Mouse (Mus musculus) liver, embryonic 12.5 days (tissue): ENCODE data around the gene Olfr1357. TPM values are rescaled to one million over a fixed set of nuclear protein-coding genes. Genes with fewer than 3 reads are reported as not detected.
A peak's percentile ranks its signal among the peaks of the same experiment; 100 is the strongest.

Experiments used
- ATAC-seq: fragments of 200-750 bp; cut with Nextera tagmentation; 2 replicates; pipeline ENCODE4 v1.8.0; 2017; ENCODE audit warnings: moderate number of reproducible peaks, mild to moderate bottlenecking, moderate library complexity
- H3K27ac ChIP-seq: fragments of 300-500 bp; sonication (generic); 2 replicates; pipeline ENCODE4 v1.5.1; 2016; ENCODE audit warnings: mild to moderate bottlenecking
- H3K27me3 ChIP-seq: fragments of 300-500 bp; sonication (generic); replicated peaks from 2 replicates; pipeline ENCODE4 v1.6.1; 2016; ENCODE audit warnings: mild to moderate bottlenecking, moderate library complexity
- H3K36me3 ChIP-seq: fragments of 300-500 bp; sonication (generic); 2 replicates; pipeline ENCODE4 v1.6.1; 2016; ENCODE audit warnings: mild to moderate bottlenecking, moderate library complexity
- H3K4me1 ChIP-seq: fragments of 300-500 bp; sonication (generic); 2 replicates; pipeline ENCODE4 v1.6.1; 2016
- H3K4me2 ChIP-seq: fragments of 300-500 bp; sonication (generic); 2 replicates; pipeline ENCODE4 v1.6.1; 2016; ENCODE audit warnings: mild to moderate bottlenecking, moderate library complexity
- H3K4me3 ChIP-seq: fragments of 300-500 bp; sonication (generic); 2 replicates; pipeline ENCODE4 v1.5.1; 2016; ENCODE audit warnings: mild to moderate bottlenecking, moderate library complexity
- H3K9ac ChIP-seq: fragments of 300-500 bp; sonication (generic); 2 replicates; pipeline ENCODE4 v1.6.1; 2016; ENCODE audit warnings: mild to moderate bottlenecking, moderate library complexity
- H3K9me3 ChIP-seq: fragments of 300-500 bp; sonication (generic); replicated peaks from 2 replicates; pipeline ENCODE4 v1.6.1; 2016; ENCODE audit warnings: mild to moderate bottlenecking, moderate library complexity
- WGBS: fragments of 180-500 bp; shearing (Covaris S2); methylation state at CpG from one replicate; pipeline ENCODE4 v1.1.7; 2016; ENCODE audit not compliant: insufficient replicate concordance; 5-methylcytosine and 5-hydroxymethylcytosine counted together
- polyA plus RNA-seq: library from polyadenylated mRNA; unstranded; fragments of >200 nt; fragmentation: Nextera tagmentation; extraction: Ambion mirVana; gene quantifications from 2 replicates; pipeline ENCODE4 v1.2.1, GENCODE M21; 2016

Olfr1357 gene
- polyA plus RNA-seq, 1 experiment from 2014 or later: not detected

DNA sequence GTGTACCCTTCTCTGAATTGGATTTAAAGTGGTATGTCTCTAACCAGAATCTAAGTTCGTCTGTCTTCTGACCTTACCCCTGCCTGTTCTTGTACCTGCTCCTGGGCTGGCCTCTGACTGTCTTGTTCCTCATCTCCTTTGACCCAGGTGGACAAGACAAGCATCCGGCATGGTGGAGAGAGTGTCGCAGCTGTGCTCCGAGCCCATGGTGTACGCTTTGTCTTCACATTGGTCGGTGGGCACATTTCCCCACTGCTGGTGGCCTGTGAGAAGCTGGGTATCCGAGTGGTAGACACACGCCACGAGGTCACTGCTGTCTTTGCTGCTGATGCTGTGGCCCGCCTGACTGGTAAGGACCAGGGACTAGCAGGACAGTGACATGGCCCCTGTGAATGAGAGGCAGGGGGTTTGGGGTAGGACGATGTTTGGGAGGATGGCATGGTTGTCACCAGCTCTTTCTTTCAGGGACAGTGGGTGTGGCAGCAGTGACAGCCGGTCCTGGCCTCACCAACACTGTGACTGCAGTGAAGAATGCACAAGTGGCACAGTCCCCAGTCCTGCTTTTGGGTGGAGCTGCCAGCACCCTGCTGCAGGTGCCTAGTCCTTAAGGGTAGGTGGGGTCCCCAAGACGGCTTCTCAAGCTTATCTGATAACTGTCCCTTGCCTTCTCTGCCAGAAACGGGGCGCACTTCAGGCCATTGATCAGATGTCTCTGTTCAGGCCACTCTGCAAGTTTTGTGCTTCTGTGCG lies 41.3 kb downstream of the Olfr1357 start:
- no peaks in the 10 kb centered on the region for H3K27me3 ChIP-seq
- H3K36me3 ChIP-seq: peaks cover 48% of the 10 kb centered on the region
- no peaks in the 10 kb centered on the region for H3K9me3 ChIP-seq
- H3K4me3 ChIP-seq: no peak overlapping the region
- H3K4me2 ChIP-seq: peak overlapping the region; percentile 82; the same call in 1 of the 2 replicates
- no peak for ATAC-seq
- no peak overlapping the region for H3K9ac ChIP-seq
- peaks cover 30% of the 10 kb centered on the region for H3K4me1 ChIP-seq
- WGBS: 77% methylated on average over 16 of the region's 16 CpGs
- H3K27ac ChIP-seq: 0 out of 2 replicates have a peak overlapping the region, but pooled peaks have one; percentile 39

DNA sequence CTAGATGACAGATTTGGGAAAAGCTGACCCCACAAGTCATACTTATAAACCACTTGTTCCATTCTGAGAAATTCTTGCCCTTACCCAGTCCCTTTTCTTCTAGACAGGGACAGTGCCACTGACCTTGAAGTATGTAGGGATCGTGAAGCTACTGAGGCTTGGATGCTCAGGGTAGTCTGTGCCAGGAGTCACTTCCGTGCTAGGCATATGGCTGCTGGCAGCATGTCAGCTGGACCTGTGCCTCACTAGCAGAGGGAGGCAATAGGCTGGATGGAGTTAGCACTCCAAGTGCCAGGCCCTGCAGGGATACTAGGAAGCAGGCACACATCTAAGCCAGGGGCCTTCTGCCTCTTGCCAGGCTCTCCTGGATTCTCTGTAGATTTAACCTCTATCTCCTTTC lies 42.2 kb downstream of the Olfr1357 start:
- peak overlapping the region; percentile 82 for H3K4me2 ChIP-seq
- peak overlapping the region; percentile 70 for H3K4me3 ChIP-seq
- no peak for ATAC-seq
- H3K4me1 ChIP-seq: peaks cover 30% of the 10 kb centered on the region
- H3K27me3 ChIP-seq: no peaks in the 10 kb centered on the region
- peaks cover 39% of the 10 kb centered on the region for H3K36me3 ChIP-seq
- H3K27ac ChIP-seq: peak overlapping the region; percentile 90; the same call in 1 of the 2 replicates
- 73% methylated on average over 2 of the region's 2 CpGs for WGBS
- H3K9me3 ChIP-seq: no peaks in the 10 kb centered on the region
- H3K9ac ChIP-seq: peak overlapping the region; percentile 77

DNA sequence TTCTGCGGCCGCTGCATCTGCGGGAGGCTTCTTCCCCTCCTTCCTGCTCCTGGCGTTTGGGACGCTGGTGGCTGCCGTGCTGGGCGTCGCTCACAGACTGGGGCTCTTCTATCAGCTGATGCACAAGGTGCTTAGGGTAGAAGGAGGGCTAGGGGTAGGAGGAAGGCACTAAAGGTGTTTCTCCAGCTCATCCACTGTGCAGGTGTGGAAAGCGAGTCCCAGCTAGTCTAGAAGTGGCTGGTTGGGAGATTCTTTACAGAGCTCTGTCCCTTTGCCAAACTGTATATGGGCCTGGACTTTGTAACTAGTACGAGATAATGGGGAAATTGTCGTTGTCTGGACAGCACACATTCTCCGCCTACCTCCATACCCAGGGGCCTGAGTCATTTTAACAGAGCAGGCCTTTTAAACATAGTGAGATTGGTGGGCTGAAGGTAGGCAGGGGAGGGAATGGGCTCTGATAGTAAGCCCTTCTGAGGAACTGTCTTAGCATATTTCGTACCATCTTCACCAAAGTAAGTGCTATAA lies 42.7 kb downstream of the Olfr1357 start:
- Histone ChIP-seq H3K27me3 (no peaks in the 10 kb centered on the region; the same call in 1 of the 2 replicates), H3K36me3 (peaks cover 34% of the 10 kb centered on the region), H3K4me3 (peak overlapping the region; percentile 70), H3K27ac (peak overlapping the region; percentile 90), H3K9ac (peak overlapping the region; percentile 77), H3K9me3 (no peaks in the 10 kb centered on the region), H3K4me2 (peak overlapping the region; percentile 82), H3K4me1 (peaks cover 30% of the 10 kb centered on the region)
- WGBS: 8% methylated on average over 13 of the region's 13 CpGs
- ATAC-seq: peak; percentile 49

DNA sequence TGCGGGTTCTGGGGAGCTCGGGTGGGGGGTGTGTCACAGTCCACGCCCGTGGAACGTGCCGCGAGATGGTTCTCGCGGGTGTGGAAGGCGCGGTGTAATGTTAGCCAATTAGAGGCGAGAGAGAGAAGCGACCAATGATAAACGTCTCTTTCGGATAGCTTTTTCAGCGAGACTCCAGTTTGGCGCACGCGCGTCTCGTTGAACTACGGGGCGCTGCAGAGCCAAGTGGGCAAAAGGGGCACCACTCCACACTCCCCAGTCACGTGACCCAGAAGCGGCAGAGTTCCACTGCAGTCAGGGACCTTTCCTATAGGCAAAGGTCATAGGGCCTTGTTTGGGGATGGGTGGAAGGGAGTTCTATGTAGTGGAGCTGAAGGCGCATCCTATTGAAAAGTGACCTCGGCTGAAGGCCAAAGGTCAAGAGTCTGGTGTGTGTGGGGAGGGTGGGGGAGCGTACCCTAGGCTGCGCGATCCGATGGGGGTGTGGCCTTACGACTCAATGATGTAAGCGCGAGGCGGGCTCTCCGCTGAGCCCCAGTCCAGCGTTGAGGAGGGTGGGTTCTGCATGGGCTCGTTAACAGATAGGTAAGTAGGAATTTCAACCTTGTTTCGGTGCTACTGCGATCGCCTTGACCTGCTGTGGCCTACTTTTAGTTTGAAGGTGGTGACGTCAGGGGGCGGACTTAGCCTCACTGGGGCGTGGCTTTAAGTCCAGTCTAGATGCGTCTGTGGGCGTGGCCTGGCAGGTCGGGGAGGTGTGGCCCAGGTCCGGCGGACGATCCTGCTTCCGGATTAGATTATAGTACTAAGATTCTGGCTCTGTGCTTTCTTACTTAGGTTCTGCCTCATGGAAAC lies 43.4 kb downstream of the Olfr1357 start, which contains the start of gene Ilvbl:
TSS of gene Ilvbl (plus strand) at position 97 of the 855 bp plus-strand sequence.
- H3K36me3 ChIP-seq: peaks cover 28% of the 10 kb centered on the region
- no peaks in the 10 kb centered on the region for H3K9me3 ChIP-seq
- H3K4me1 ChIP-seq: peaks cover 30% of the 10 kb centered on the region
- peak within 1 kb of the TSS; percentile 70 for H3K4me3 ChIP-seq
- H3K4me2 ChIP-seq: peak within 1 kb of the TSS; percentile 82
- H3K9ac ChIP-seq: peak within 1 kb of the TSS; percentile 77
- H3K27ac ChIP-seq: peak within 1 kb of the TSS; percentile 90
- no peaks in the 10 kb centered on the region; the same call in 1 of the 2 replicates for H3K27me3 ChIP-seq
- under 1% methylated on average over 51 of the region's 51 CpGs for WGBS
- ATAC-seq: peak; percentile 87

DNA sequence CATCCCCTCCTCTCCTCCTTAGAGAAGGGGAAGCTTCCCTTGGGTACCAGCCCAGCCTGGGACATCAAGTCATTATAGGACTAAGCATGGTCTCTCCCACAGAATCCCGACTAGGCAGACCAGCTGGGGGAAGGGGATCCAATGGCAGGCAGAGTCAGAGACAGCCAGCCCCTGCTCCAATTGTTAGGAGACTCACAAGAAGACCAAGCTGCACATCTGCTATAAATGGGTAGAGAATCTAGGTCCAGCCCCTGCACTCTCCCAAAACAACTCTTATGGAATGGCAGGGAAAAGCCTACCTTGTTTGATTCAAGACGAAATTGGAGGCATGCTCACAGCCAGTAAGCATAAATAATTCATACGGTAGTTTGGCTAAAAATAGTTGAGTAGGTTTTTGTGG lies 44.6 kb downstream of the Olfr1357 start:
- Histone ChIP-seq H3K27ac (no peak overlapping the region), H3K27me3 (no peaks in the 10 kb centered on the region; the same call in 1 of the 2 replicates), H3K9me3 (no peaks in the 10 kb centered on the region), H3K4me1 (peaks cover 30% of the 10 kb centered on the region), H3K9ac (no peak overlapping the region), H3K4me2 (no peak overlapping the region), H3K4me3 (no peak overlapping the region), H3K36me3 (peaks cover 15% of the 10 kb centered on the region)
- 69% methylated on average over 3 of the region's 3 CpGs for WGBS
- no peak for ATAC-seq

DNA sequence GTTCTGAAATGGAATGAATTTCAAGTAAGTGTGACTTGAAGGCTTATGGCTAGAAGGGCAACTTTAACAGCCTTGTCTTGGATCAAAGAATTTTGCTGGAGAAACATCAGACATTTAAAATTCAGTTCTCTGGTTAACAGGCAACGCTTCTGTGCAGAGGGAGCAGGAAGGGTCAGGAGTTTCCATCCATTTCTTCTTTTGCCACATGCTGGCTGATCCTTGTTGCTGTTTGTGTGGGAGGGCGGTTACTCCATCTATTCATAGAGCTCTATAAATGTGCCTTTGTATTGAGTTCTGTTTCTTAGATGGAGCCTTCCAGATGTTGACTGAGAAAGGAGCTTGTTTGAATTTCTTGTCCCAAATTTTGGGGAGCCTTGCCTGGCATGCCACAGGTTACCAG lies 47.0 kb downstream of the Olfr1357 start:
- no peak overlapping the region for H3K4me3 ChIP-seq
- H3K27ac ChIP-seq: no peak overlapping the region
- WGBS: 51% methylated on average over 2 of the region's 2 CpGs
- H3K4me1 ChIP-seq: peaks cover 16% of the 10 kb centered on the region
- no peak for ATAC-seq
- H3K4me2 ChIP-seq: no peak overlapping the region
- H3K9me3 ChIP-seq: no peaks in the 10 kb centered on the region
- H3K9ac ChIP-seq: no peak overlapping the region
- no peaks in the 10 kb centered on the region; the same call in 1 of the 2 replicates for H3K27me3 ChIP-seq
- no peaks in the 10 kb centered on the region for H3K36me3 ChIP-seq

DNA sequence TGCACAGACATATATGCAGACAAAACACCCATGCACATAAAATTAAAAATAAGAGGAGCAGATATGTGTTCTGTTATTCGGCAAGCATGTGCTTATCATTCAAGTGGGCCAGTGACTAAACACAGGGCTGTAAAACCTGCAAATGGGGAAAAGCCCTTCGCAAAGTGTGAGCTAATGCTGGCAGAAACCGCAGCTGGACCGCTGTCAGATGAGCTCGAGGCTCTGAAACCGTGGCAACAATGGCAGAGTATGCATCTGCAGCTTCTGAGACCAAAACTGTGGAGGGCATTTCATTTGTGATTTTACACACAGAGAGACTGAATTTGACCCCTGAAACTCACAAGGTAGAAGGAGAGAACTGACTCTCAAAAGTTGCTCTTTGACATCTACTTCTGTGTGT lies 47.5 kb downstream of the Olfr1357 start:
- Histone ChIP-seq H3K27me3 (no peaks in the 10 kb centered on the region; the same call in 1 of the 2 replicates), H3K4me1 (peaks cover 12% of the 10 kb centered on the region), H3K9ac (no peak overlapping the region), H3K4me2 (no peak overlapping the region), H3K4me3 (no peak overlapping the region), H3K9me3 (no peaks in the 10 kb centered on the region), H3K27ac (no peak overlapping the region), H3K36me3 (no peaks in the 10 kb centered on the region)
- 63% methylated on average over 6 of the region's 6 CpGs for WGBS
- ATAC-seq: no peak

DNA sequence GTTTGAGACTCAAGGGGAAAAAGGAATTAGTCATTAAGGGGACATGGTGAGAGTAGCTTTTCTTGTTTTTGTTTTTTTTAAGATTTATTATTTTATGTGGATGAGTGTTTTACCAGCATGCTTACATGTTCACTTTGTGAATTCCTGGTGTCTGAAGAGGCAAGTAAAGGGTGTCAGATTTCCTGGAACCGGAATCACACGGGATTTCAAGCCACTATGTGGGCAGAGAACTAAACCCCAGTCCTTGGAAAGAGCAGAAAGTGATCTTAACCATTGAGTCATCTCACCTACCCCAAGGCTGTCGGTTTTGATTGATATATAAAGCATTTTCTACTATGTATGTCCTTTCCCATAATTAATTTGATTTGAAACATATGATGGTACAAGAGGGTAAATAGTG lies 48.2 kb downstream of the Olfr1357 start:
- Histone ChIP-seq H3K36me3 (no peaks in the 10 kb centered on the region), H3K4me2 (no peak overlapping the region), H3K27me3 (no peaks in the 10 kb centered on the region; the same call in 1 of the 2 replicates), H3K9ac (no peak overlapping the region), H3K27ac (no peak overlapping the region), H3K9me3 (no peaks in the 10 kb centered on the region), H3K4me3 (no peak overlapping the region), H3K4me1 (peaks cover 7% of the 10 kb centered on the region)
- ATAC-seq: no peak
- whole genome bisulfite sequencing: 51% methylated on average over 3 of the region's 3 CpGs

DNA sequence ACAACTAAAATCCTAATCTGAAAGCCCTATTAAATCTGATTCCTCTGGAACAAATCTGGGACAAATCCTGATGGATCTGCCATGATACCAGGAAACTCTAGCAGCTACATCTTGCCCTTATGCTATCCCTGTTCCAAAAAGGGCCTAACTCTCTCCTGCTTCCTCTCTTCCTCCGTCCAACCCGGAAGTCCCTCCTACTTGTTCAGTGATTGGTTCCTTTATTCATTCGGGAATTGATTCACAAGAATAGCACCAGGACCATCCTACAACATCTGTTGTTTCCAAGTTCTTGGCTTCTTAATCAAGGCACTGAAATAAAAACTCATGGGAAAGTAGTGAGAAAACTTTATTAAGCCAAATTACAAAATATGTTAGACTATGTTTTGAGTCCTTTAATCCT lies 48.7 kb downstream of the Olfr1357 start:
- H3K27me3 ChIP-seq: no peaks in the 10 kb centered on the region; the same call in 1 of the 2 replicates
- H3K9ac ChIP-seq: no peak overlapping the region
- H3K9me3 ChIP-seq: no peaks in the 10 kb centered on the region
- no peaks in the 10 kb centered on the region for H3K36me3 ChIP-seq
- no peak overlapping the region for H3K4me3 ChIP-seq
- 70% methylated on average over 3 of the region's 3 CpGs for WGBS
- no peak for ATAC-seq
- no peak overlapping the region for H3K27ac ChIP-seq
- no peak overlapping the region for H3K4me2 ChIP-seq
- H3K4me1 ChIP-seq: peaks cover 7% of the 10 kb centered on the region

DNA sequence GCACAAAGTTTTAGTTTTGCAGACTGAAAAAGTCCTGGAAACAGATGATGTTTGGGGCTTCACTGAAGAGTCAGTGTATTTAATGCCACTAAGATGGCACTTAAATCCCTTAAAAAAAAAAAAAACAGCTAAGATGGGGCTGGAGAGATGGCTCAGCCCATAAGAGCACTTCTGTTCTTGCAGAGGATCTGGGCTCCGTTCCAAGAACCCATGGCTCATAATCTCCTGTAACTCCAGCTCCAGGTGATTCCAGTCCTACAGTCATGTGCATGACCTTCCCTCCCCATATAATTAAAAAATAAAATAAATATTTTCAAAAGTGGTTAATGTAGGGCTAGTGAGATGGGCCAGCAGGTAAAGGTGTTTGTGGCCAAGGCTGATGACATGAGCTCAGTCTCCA lies 52.8 kb downstream of the Olfr1357 start:
- WGBS: 93% methylated on average over 1 of the region's 1 CpGs
- Histone ChIP-seq H3K27me3 (no peaks in the 10 kb centered on the region), H3K4me3 (no peak overlapping the region), H3K4me1 (no peaks in the 10 kb centered on the region), H3K9me3 (no peaks in the 10 kb centered on the region), H3K9ac (no peak overlapping the region), H3K4me2 (no peak overlapping the region), H3K27ac (no peak overlapping the region), H3K36me3 (no peaks in the 10 kb centered on the region)
- no peak for ATAC-seq
